Comparison of ENCODE assay signal across 28 mouse cellular contexts in genomic region chr2:103849766-103850530, GRCm38 (mm10). TPM values are rescaled to one million over a fixed set of nuclear protein-coding genes. Genes with fewer than 3 reads are reported as not detected.
DNase-seq lines count a peak whose midpoint lies in the region; ATAC-seq and TF ChIP-seq lines count a peak whose summit lies in the region.
"Had no signal": no experiment of that assay in that cellular context is flagged by ENCODE, and none has a peak within 500 bp of the region (broad histone marks: within the 10 kb centered on the region; RNA-seq: fewer than 3 reads in every experiment).

No protein-coding gene starts in this region.

- H3K4me1 ChIP-seq in liver, postnatal 0 days (ENCODE audit: insufficient read depth) = peaks cover 4% of the 10 kb centered on the region; the same call in 1 of the 2 replicates
- H3K4me1 ChIP-seq in liver, embryonic 12.5 days = peaks cover 5% of the 10 kb centered on the region; the same call in 1 of the 2 replicates
- H3K4me1 ChIP-seq in brown adipose tissue, adult 24 weeks (ENCODE audit: control insufficient read depth, insufficient read depth, insufficient read length, low read length) = no peaks in the 10 kb centered on the region
- H3K4me1 ChIP-seq: embryonic facial prominence, embryonic 13.5 days; forebrain, embryonic 10.5 days; forebrain, embryonic 15.5 days; kidney, embryonic 15.5 days; midbrain, embryonic 13.5 days; neural tube, embryonic 13.5 days had no signal

- no peaks in the 10 kb centered on the region for H3K9me3 ChIP-seq in liver, postnatal 0 days (ENCODE audit: low read length)
- H3K9me3 ChIP-seq in liver, embryonic 12.5 days (replicated peaks) = no peaks in the 10 kb centered on the region
- H3K9me3 ChIP-seq: embryonic facial prominence, embryonic 13.5 days; forebrain, embryonic 10.5 days; forebrain, embryonic 15.5 days; kidney, embryonic 15.5 days; midbrain, embryonic 13.5 days; neural tube, embryonic 13.5 days; stomach, embryonic 15.5 days had no signal

- H3K4me2 ChIP-seq in liver, postnatal 0 days (ENCODE audit: low read depth, low read length) = no peak overlapping the region
- no peak overlapping the region for H3K4me2 ChIP-seq in liver, embryonic 12.5 days
- H3K4me2 ChIP-seq: embryonic facial prominence, embryonic 13.5 days; forebrain, embryonic 15.5 days; kidney, embryonic 15.5 days; liver, embryonic 11.5 days; midbrain, embryonic 13.5 days; neural tube, embryonic 13.5 days; stomach, embryonic 15.5 days had no signal

- H3K36me3 ChIP-seq in liver, postnatal 0 days (replicated peaks; ENCODE audit: insufficient read depth, low read length) = no peaks in the 10 kb centered on the region
- H3K36me3 ChIP-seq in liver, embryonic 12.5 days = no peaks in the 10 kb centered on the region
- H3K36me3 ChIP-seq: embryonic facial prominence, embryonic 13.5 days; forebrain, embryonic 10.5 days; forebrain, embryonic 15.5 days; kidney, embryonic 15.5 days; midbrain, embryonic 13.5 days; neural tube, embryonic 13.5 days; stomach, embryonic 15.5 days had no signal

- WGBS in liver, postnatal 0 days (ENCODE audit: insufficient replicate concordance) = 71% methylated on average over 9 of the region's 9 CpGs
- 70% methylated on average over 9 of the region's 9 CpGs for WGBS in liver, embryonic 12.5 days (ENCODE audit: insufficient replicate concordance)

- ATAC-seq in liver, postnatal 0 days = peak; percentile 42
- no peak for ATAC-seq in liver, embryonic 12.5 days
- ATAC-seq: forebrain, embryonic 15.5 days; hindbrain, embryonic 16.5 days; lung, postnatal 0 days had no signal

- DNase-seq in liver, postnatal 0 days = no peak
- peak; percentile 90 for DNase-seq in adrenal gland, adult 2 months
- DNase-seq in adrenal gland, adult 8-10 months = peak; percentile 87
- DNase-seq in cerebellum, adult 11 months = no peak
- DNase-seq: B cell, adult 2 months; cerebellum, adult 18-20 months; cerebellum, postnatal 10 days; heart, postnatal 14 days; kidney, adult 18-20 months; kidney, postnatal 25 days; lung, adult 18-20 months; lung, postnatal 4 days; right cerebral cortex, postnatal 4 days; thymus, adult 2 months; thymus, postnatal 36 days had no signal

- no peaks in the 10 kb centered on the region for H3K27me3 ChIP-seq in liver, postnatal 0 days (ENCODE audit: insufficient read depth, low read length)
- no peaks in the 10 kb centered on the region for H3K27me3 ChIP-seq in liver, embryonic 12.5 days (replicated peaks)
- H3K27me3 ChIP-seq: embryonic facial prominence, embryonic 13.5 days; forebrain, embryonic 15.5 days; kidney, embryonic 15.5 days; midbrain, embryonic 13.5 days; neural tube, embryonic 13.5 days; stomach, embryonic 15.5 days had no signal

- H3K9ac ChIP-seq in liver, postnatal 0 days (replicated peaks) = no peak overlapping the region
- H3K9ac ChIP-seq in liver, embryonic 12.5 days = no peak overlapping the region
- H3K9ac ChIP-seq: embryonic facial prominence, embryonic 13.5 days; forebrain, embryonic 15.5 days; kidney, embryonic 15.5 days; midbrain, embryonic 13.5 days; neural tube, embryonic 13.5 days; stomach, embryonic 15.5 days had no signal

- no peak overlapping the region for H3K27ac ChIP-seq in liver, postnatal 0 days (ENCODE audit: low read depth)
- H3K27ac ChIP-seq in liver, embryonic 12.5 days = no peak overlapping the region
- peak overlapping the region; percentile 89 for H3K27ac ChIP-seq in brown adipose tissue, adult 24 weeks (replicated peaks; ENCODE audit: low read depth, low read length)
- H3K27ac ChIP-seq: embryonic facial prominence, embryonic 13.5 days; forebrain, embryonic 15.5 days; kidney, embryonic 15.5 days; midbrain, embryonic 13.5 days; neural tube, embryonic 13.5 days; stomach, embryonic 15.5 days had no signal

- H3K4me3 ChIP-seq in liver, postnatal 0 days (ENCODE audit: low read depth, low read length) = no peak overlapping the region
- no peak overlapping the region for H3K4me3 ChIP-seq in liver, embryonic 12.5 days
- H3K4me3 ChIP-seq in brown adipose tissue, adult 24 weeks (ENCODE audit: insufficient read depth, low read depth, low read length) = no peak overlapping the region
- H3K4me3 ChIP-seq: embryonic facial prominence, embryonic 13.5 days; forebrain, embryonic 10.5 days; forebrain, embryonic 15.5 days; kidney, embryonic 15.5 days; megakaryocyte, embryonic 14.5 days; midbrain, embryonic 13.5 days; neural tube, embryonic 13.5 days; stomach, embryonic 15.5 days had no signal

- TF ChIP-seq CTCF in liver, postnatal 0 days (IDR thresholded peaks at IDR 0.05; ENCODE audit: low read depth) = no peak

- no peak for TF ChIP-seq EP300 in liver, postnatal 0 days (IDR thresholded peaks at IDR 0.05; ENCODE audit: low read depth)

RNA-seq across cellular contexts. Expression of gene Caprin1, which starts 52.5 kb away (rescaled TPM):
- 61.9 and 69.2 TPM in 2 replicates for polyA plus RNA-seq in liver, postnatal 0 days (2015; fragmentation: Nextera tagmentation; extraction: Ambion mirVana)
- polyA plus RNA-seq in liver, embryonic 12.5 days (2016; fragmentation: Nextera tagmentation; extraction: Ambion mirVana) = 235 and 238 TPM in 2 replicates
- 100 to 1,000 TPM; 356 to 495 TPM for total RNA-seq in adrenal gland, adult 2 months (2021)
- 224 and 272 TPM in 2 replicates for polyA plus RNA-seq in adrenal gland, adult 2 months (2012; rRNA removed)
- total RNA-seq in adrenal gland, adult 8-10 months (2022) = 100 to 1,000 TPM; 345 to 413 (median 410) TPM
- 135 and 164 TPM in 2 replicates for polyA plus RNA-seq in brown adipose tissue, adult 24 weeks (2012; ENCODE audit: insufficient read depth, insufficient read length, missing spikeins)

Comparison
In these comparisons a context has a peak if more than half of its experiments do, and no peak if none do; other contexts are left out.
1. DNase-seq: peak in adrenal gland, adult 2 months (single experiment) and adrenal gland, adult 8-10 months (single experiment); none in liver, postnatal 0 days (single experiment) and cerebellum, adult 11 months (single experiment).